Mouse (Mus musculus): ENCODE data around the gene Mkks. TPM values are rescaled to one million over a fixed set of nuclear protein-coding genes. Genes with fewer than 3 reads are reported as not detected.

The Mkks gene
- polyA plus RNA-seq, 1 experiment from 2014 or later = 12.1 TPM

DNA sequence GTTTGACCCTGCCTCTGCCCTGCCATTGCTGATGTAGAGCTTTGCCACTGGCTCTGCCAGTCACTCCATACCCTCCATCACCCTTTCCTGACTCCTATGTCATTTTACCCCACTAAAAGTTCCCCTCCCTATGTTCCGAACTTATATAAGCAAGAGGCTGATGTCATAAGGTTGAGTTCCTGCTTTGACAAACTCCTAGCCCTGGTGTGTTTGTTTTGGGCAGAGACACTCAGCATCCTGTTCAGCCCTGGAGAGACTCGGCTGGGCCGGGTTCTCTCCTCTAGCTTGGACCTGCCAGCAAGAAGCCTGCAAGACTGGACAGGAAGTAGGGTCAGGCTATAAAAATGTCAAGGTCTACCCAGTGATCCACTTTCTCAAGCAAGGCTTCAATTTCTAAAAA is 58.3 kb downstream of the Mkks start:
- WGBS = 38% methylated on average over 3 of the region's 3 CpGs
- Histone ChIP-seq H3K9ac (no peak overlapping the region), H3K4me3 (no peak overlapping the region), H3K27me3 (no peaks in the 10 kb centered on the region), H3K4me2 (no peak overlapping the region), H3K36me3 (no peaks in the 10 kb centered on the region), H3K27ac (no peak overlapping the region), H3K9me3 (no peaks in the 10 kb centered on the region), H3K4me1 (0 out of 2 replicates have a peak, but pooled peaks cover 3% of the 10 kb centered on the region)
- ATAC-seq (ENCODE audit: borderline replicate concordance, extremely low read depth, low FRiP score, low TSS enrichment) = no peak

GRCm38 (mm10) chr2:136827612-136828011 is 63.6 kb downstream of the Mkks start:
- Histone ChIP-seq H3K36me3 (no peaks in the 10 kb centered on the region), H3K4me3 (no peak overlapping the region), H3K4me2 (no peak overlapping the region), H3K9ac (no peak overlapping the region), H3K4me1 (no peaks in the 10 kb centered on the region), H3K27ac (no peak overlapping the region), H3K27me3 (no peaks in the 10 kb centered on the region), H3K9me3 (no peaks in the 10 kb centered on the region)
- ATAC-seq (ENCODE audit: borderline replicate concordance, extremely low read depth, low FRiP score, low TSS enrichment) = no peak; the same call in 1 of the 2 replicates
- WGBS = 52% methylated on average over 4 of the region's 4 CpGs

Other genes starting within 250 kb of the Mkks start
- gene Snap25, start 177.9 kb downstream of the Mkks start, polyA plus RNA-seq (2015; fragmentation: Nextera tagmentation; extraction: Ambion mirVana) = 1.0 and 1.6 TPM in 2 replicates
- 38.9 and 39.8 TPM in 2 replicates for gene AL731706.2, start 5.7 kb downstream of the Mkks start, polyA plus RNA-seq (2015; fragmentation: Nextera tagmentation; extraction: Ambion mirVana)
- 7.2 and 7.3 TPM in 2 replicates for gene Slx4ip, start 171 bp downstream of the Mkks start, polyA plus RNA-seq (2015; fragmentation: Nextera tagmentation; extraction: Ambion mirVana)
- 25.1 and 31.7 TPM in 2 replicates for gene AL731706.1, start within 50 bp of the Mkks start, polyA plus RNA-seq (2015; fragmentation: Nextera tagmentation; extraction: Ambion mirVana)
- 15.0 and 15.2 TPM in 2 replicates for gene Jag1, start 225.3 kb upstream of the Mkks start, polyA plus RNA-seq (2015; fragmentation: Nextera tagmentation; extraction: Ambion mirVana)

Data from lung, embryonic 15.5 days (tissue).